9 mouse cellular contexts compared by ENCODE assay signal in the genomic region with DNA sequence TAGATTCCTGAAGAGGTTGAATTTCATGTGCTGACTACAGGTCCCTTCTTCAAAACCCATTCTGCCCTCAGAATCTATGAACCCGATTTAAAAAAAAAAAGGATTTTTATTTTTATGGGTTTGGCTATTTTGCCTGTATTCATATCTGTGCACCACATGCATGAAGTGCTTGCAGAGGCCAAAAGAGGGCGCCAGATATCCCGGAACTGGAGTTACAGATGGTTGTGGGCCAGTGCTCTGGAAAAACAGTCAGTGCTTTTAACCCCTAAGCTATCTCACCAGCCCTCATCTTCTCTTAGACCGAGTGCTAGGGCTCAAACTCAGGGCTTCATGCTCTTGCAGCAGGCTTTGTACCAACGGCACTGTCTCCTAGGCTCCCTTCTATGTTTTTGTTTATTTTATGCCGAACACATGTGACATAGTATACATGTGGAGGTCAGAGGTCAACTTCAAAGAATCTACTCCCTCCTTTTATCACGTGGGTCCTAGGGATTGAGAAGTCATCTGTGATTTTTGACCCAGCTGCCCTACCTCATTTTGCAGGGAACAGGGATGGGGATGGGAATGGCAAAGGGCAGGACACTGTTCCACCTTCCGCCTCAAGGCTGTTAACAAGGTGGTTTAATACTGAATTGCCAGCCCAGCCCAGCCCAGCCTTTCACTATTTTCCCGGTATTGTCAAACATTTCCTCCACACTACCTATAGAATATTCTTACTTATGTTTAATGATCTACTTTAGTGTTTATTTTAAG. TPM values are rescaled to one million over a fixed set of nuclear protein-coding genes. Genes with fewer than 3 reads are reported as not detected.
A peak's percentile ranks its signal among the peaks of the same experiment; 100 is the strongest.
DNase-seq lines count a peak whose midpoint lies in the region; ATAC-seq and TF ChIP-seq lines count a peak whose summit lies in the region.
"Had no signal": no experiment of that assay in that cellular context is flagged by ENCODE, and none has a peak within 500 bp of the region (broad histone marks: within the 10 kb centered on the region; RNA-seq: fewer than 3 reads in every experiment).

No protein-coding gene starts in this region.

- H3K9ac ChIP-seq in lung, postnatal 0 days (replicated peaks; ENCODE audit: low read depth) = no peak overlapping the region
- no peak overlapping the region for H3K9ac ChIP-seq in intestine, postnatal 0 days (ENCODE audit: low read depth, low read length)
- no peak overlapping the region for H3K9ac ChIP-seq in stomach, postnatal 0 days (ENCODE audit: low read length)
- H3K9ac ChIP-seq in heart, embryonic 12.5 days = no peak overlapping the region
- H3K9ac ChIP-seq in hindbrain, embryonic 14.5 days = no peak overlapping the region
- H3K9ac ChIP-seq: liver, embryonic 15.5 days had no signal

- H3K27ac ChIP-seq in lung, postnatal 0 days (ENCODE audit: low read length) = no peak overlapping the region
- H3K27ac ChIP-seq in intestine, postnatal 0 days (ENCODE audit: low read depth, low read length) = no peak overlapping the region
- no peak overlapping the region for H3K27ac ChIP-seq in stomach, postnatal 0 days (replicated peaks)
- H3K27ac ChIP-seq in heart, embryonic 12.5 days (ENCODE audit: poor library complexity, severe bottlenecking) = no peak overlapping the region
- H3K27ac ChIP-seq in hindbrain, embryonic 14.5 days = no peak overlapping the region
- H3K27ac ChIP-seq: liver, embryonic 15.5 days had no signal

- H3K36me3 ChIP-seq in lung, postnatal 0 days (ENCODE audit: insufficient read depth, low read length) = no peaks in the 10 kb centered on the region
- H3K36me3 ChIP-seq in intestine, postnatal 0 days (ENCODE audit: control insufficient read depth, insufficient read depth) = no peaks in the 10 kb centered on the region
- H3K36me3 ChIP-seq in stomach, postnatal 0 days (ENCODE audit: control insufficient read depth, insufficient read depth, low read length) = no peaks in the 10 kb centered on the region
- H3K36me3 ChIP-seq in heart, embryonic 12.5 days = no peaks in the 10 kb centered on the region
- H3K36me3 ChIP-seq in hindbrain, embryonic 14.5 days (replicated peaks; ENCODE audit: control insufficient read depth, insufficient read depth) = no peaks in the 10 kb centered on the region
- H3K36me3 ChIP-seq: liver, embryonic 15.5 days had no signal

- H3K4me2 ChIP-seq in lung, postnatal 0 days (replicated peaks; ENCODE audit: low read depth, low read length) = no peak overlapping the region
- H3K4me2 ChIP-seq in intestine, postnatal 0 days (replicated peaks; ENCODE audit: low read depth) = no peak overlapping the region
- H3K4me2 ChIP-seq in stomach, postnatal 0 days (replicated peaks; ENCODE audit: low read depth) = no peak overlapping the region
- no peak overlapping the region for H3K4me2 ChIP-seq in heart, embryonic 12.5 days
- no peak overlapping the region for H3K4me2 ChIP-seq in hindbrain, embryonic 14.5 days (replicated peaks)
- H3K4me2 ChIP-seq: liver, embryonic 15.5 days had no signal

- no peak for ATAC-seq in CD4-positive, CD25-positive, alpha-beta regulatory T cell, adult 4 months
- no peak for ATAC-seq in lung, postnatal 0 days
- ATAC-seq in intestine, postnatal 0 days = peak; percentile 36
- ATAC-seq in stomach, postnatal 0 days (ENCODE audit: low FRiP score, low TSS enrichment) = peak; percentile 53; the same call in 1 of the 2 replicates
- ATAC-seq in heart, embryonic 12.5 days (ENCODE audit: insufficient number of reproducible peaks, low FRiP score) = no peak
- ATAC-seq in hindbrain, embryonic 14.5 days (ENCODE audit: low FRiP score) = no peak

- TF ChIP-seq CTCF in lung, postnatal 0 days (IDR thresholded peaks at IDR 0.05) = peak; percentile 49
- TF ChIP-seq CTCF in lung, adult 2 months (IDR thresholded peaks at IDR 0.05; ENCODE audit: insufficient read depth, low read length) = no peak
- peak; percentile 58 for TF ChIP-seq CTCF in intestine, postnatal 0 days (IDR thresholded peaks at IDR 0.05; ENCODE audit: low read depth)
- peak; percentile 62 for TF ChIP-seq CTCF in stomach, postnatal 0 days (IDR thresholded peaks at IDR 0.05; ENCODE audit: low read depth)

- peak; percentile 16 for DNase-seq in CD4-positive, CD25-positive, alpha-beta regulatory T cell, adult 2 months (ENCODE audit: low read depth, low spot score)
- DNase-seq in lung, postnatal 0 days (ENCODE audit: low spot score) = peak; percentile 23
- DNase-seq in lung, adult 2 months = no peak
- peak; percentile 50 for DNase-seq in stomach, postnatal 0 days (ENCODE audit: low spot score)
- no peak for DNase-seq in hindbrain, embryonic 14.5 days (ENCODE audit: low spot score)

- no peaks in the 10 kb centered on the region for H3K4me1 ChIP-seq in lung, postnatal 0 days (ENCODE audit: insufficient read depth, low read depth, low read length)
- H3K4me1 ChIP-seq in lung, adult 2 months (ENCODE audit: control insufficient read depth, insufficient read depth, low read length) = no peaks in the 10 kb centered on the region
- no peaks in the 10 kb centered on the region for H3K4me1 ChIP-seq in intestine, postnatal 0 days (replicated peaks; ENCODE audit: control insufficient read depth, insufficient read depth, low read length)
- H3K4me1 ChIP-seq in stomach, postnatal 0 days (replicated peaks; ENCODE audit: control insufficient read depth, insufficient read depth) = no peaks in the 10 kb centered on the region
- peaks cover 9% of the 10 kb centered on the region; the same call in 1 of the 2 replicates for H3K4me1 ChIP-seq in heart, embryonic 12.5 days (replicated peaks)
- no peaks in the 10 kb centered on the region for H3K4me1 ChIP-seq in hindbrain, embryonic 14.5 days (replicated peaks; ENCODE audit: control insufficient read depth, insufficient read depth, low read length)
- H3K4me1 ChIP-seq: liver, embryonic 15.5 days had no signal

- no peaks in the 10 kb centered on the region for H3K9me3 ChIP-seq in lung, postnatal 0 days (ENCODE audit: low read length)
- no peaks in the 10 kb centered on the region for H3K9me3 ChIP-seq in intestine, postnatal 0 days (ENCODE audit: control insufficient read depth)
- H3K9me3 ChIP-seq in stomach, postnatal 0 days (ENCODE audit: control insufficient read depth, low read length) = no peaks in the 10 kb centered on the region
- H3K9me3 ChIP-seq in heart, embryonic 12.5 days (replicated peaks) = peaks cover 6% of the 10 kb centered on the region; the same call in 1 of the 2 replicates
- no peaks in the 10 kb centered on the region for H3K9me3 ChIP-seq in hindbrain, embryonic 14.5 days (ENCODE audit: control insufficient read depth, low read length)
- H3K9me3 ChIP-seq: liver, embryonic 15.5 days had no signal

- WGBS in lung, postnatal 0 days = 38% methylated on average over 9 of the region's 9 CpGs
- WGBS in lung, adult 2 months = 40% methylated on average over 9 of the region's 9 CpGs
- WGBS in intestine, postnatal 0 days = 36% methylated on average over 9 of the region's 9 CpGs
- WGBS in stomach, postnatal 0 days = 32% methylated on average over 9 of the region's 9 CpGs
- 55% methylated on average over 9 of the region's 9 CpGs for WGBS in heart, embryonic 12.5 days
- 55% methylated on average over 9 of the region's 9 CpGs for WGBS in hindbrain, embryonic 14.5 days

- no peaks in the 10 kb centered on the region for H3K27me3 ChIP-seq in lung, postnatal 0 days (replicated peaks; ENCODE audit: insufficient read depth, low read length)
- H3K27me3 ChIP-seq in intestine, postnatal 0 days (replicated peaks; ENCODE audit: control insufficient read depth, insufficient read depth, low read length) = no peaks in the 10 kb centered on the region
- H3K27me3 ChIP-seq in stomach, postnatal 0 days (ENCODE audit: control insufficient read depth, insufficient read depth, low read length) = no peaks in the 10 kb centered on the region
- H3K27me3 ChIP-seq in heart, embryonic 12.5 days (replicated peaks) = no peaks in the 10 kb centered on the region
- no peaks in the 10 kb centered on the region for H3K27me3 ChIP-seq in hindbrain, embryonic 14.5 days (ENCODE audit: control insufficient read depth, insufficient read depth, low read length)
- H3K27me3 ChIP-seq: liver, embryonic 15.5 days had no signal

- no peak overlapping the region for H3K4me3 ChIP-seq in lung, postnatal 0 days (ENCODE audit: low read depth, low read length)
- no peak overlapping the region for H3K4me3 ChIP-seq in lung, adult 2 months (replicated peaks; ENCODE audit: extremely low read depth, low read depth, low read length)
- no peak overlapping the region for H3K4me3 ChIP-seq in intestine, postnatal 0 days (ENCODE audit: low read depth, low read length)
- H3K4me3 ChIP-seq in stomach, postnatal 0 days (ENCODE audit: low read depth, low read length) = no peak overlapping the region
- H3K4me3 ChIP-seq in heart, embryonic 12.5 days = no peak overlapping the region
- H3K4me3 ChIP-seq in hindbrain, embryonic 14.5 days (replicated peaks; ENCODE audit: low read length) = no peak overlapping the region
- H3K4me3 ChIP-seq: liver, embryonic 15.5 days had no signal

- no peak for TF ChIP-seq POLR2A in lung, adult 2 months (IDR thresholded peaks at IDR 0.05; ENCODE audit: borderline replicate concordance, extremely low read depth, low read depth, low read length)

- no peak for TF ChIP-seq EP300 in lung, postnatal 0 days (IDR thresholded peaks at IDR 0.05)
- no peak for TF ChIP-seq EP300 in stomach, postnatal 0 days (optimal IDR thresholded peaks at IDR 0.05)

RNA-seq across cellular contexts. Expression of gene Tnfrsf21, which starts 30.3 kb away (rescaled TPM):
- polyA plus RNA-seq in CD4-positive, CD25-positive, alpha-beta regulatory T cell, adult 4 months (2017; shearing (Covaris generic)) = under 1 TPM in 1 of 2 experiments, not detected in 1; 0.32 TPM
- polyA plus RNA-seq in lung, postnatal 0 days (2015; fragmentation: Nextera tagmentation; extraction: Ambion mirVana) = 27.6 and 40.2 TPM in 2 replicates
- polyA plus RNA-seq in lung, adult 2 months (2012; rRNA removed) = 29.5 and 29.7 TPM in 2 replicates
- polyA plus RNA-seq in intestine, postnatal 0 days (2015; fragmentation: Nextera tagmentation; extraction: Ambion mirVana) = 9.0 and 10.0 TPM in 2 replicates
- polyA plus RNA-seq in stomach, postnatal 0 days (2015; fragmentation: Nextera tagmentation; extraction: Ambion mirVana) = 36.9 and 40.7 TPM in 2 replicates
- 11.9 and 13.1 TPM in 2 replicates for polyA plus RNA-seq in heart, embryonic 12.5 days (2016; fragmentation: Nextera tagmentation; extraction: Ambion mirVana)
- polyA plus RNA-seq in hindbrain, embryonic 14.5 days (2014; fragmentation: Nextera tagmentation; extraction: Ambion mirVana) = 80.7 and 93.0 TPM in 2 replicates

Comparison
In these comparisons a context has a peak if more than half of its experiments do, and no peak if none do; other contexts are left out.
1. DNase-seq: peak in CD4-positive, CD25-positive, alpha-beta regulatory T cell, adult 2 months (single experiment), lung, postnatal 0 days (single experiment) and stomach, postnatal 0 days (single experiment); none in lung, adult 2 months (single experiment) and hindbrain, embryonic 14.5 days (single experiment).
2. ATAC-seq: peak in intestine, postnatal 0 days (single experiment) and stomach, postnatal 0 days (single experiment); none in CD4-positive, CD25-positive, alpha-beta regulatory T cell, adult 4 months (single experiment), lung, postnatal 0 days (single experiment), heart, embryonic 12.5 days (single experiment) and hindbrain, embryonic 14.5 days (single experiment).